Mouse (Mus musculus) E14TG2a.4 (cell line): ENCODE data around the gene Scfd2.

ENCODE experiments used
- CTCF ChIP-seq: conservative IDR thresholded peaks from 2 replicates; pipeline ENCODE4 v1.5.1; 2014; ENCODE audit warnings: low read length
- NANOG ChIP-seq: IDR thresholded peaks from 2 replicates; pipeline ENCODE4 v1.6.1; 2014; ENCODE audit warnings: borderline replicate concordance, low read length, mixed read lengths

- TF ChIP-seq CTCF (no peak), NANOG (no peak)
Measured at GRCm38 (mm10) chr5:74432879-74433539, 98.5 kb downstream of the Scfd2 start.
